Mouse (Mus musculus) lung, postnatal 0 days (tissue): ENCODE data around the gene Hsp90ab1. TPM values are rescaled to one million over a fixed set of nuclear protein-coding genes. Genes with fewer than 3 reads are reported as not detected.

Experiments used
- ATAC-seq: fragments of 200-750 bp; cut with Nextera tagmentation; 2 replicates; pipeline ENCODE4 v1.8.0; 2017; ENCODE audit warnings: moderate library complexity
- DNase-seq: peaks from one replicate; pipeline ENCODE4 v3.0.0-alpha.2; 2016; ENCODE audit warnings: low spot score
- H3K27ac ChIP-seq: fragments of 300-500 bp; sonication (generic); 2 replicates; pipeline ENCODE4 v1.5.1; 2014; ENCODE audit warnings: antibody characterized with exemption, mild to moderate bottlenecking, low read length, mixed read lengths
- H3K27me3 ChIP-seq: fragments of 300-500 bp; sonication (generic); replicated peaks from 2 replicates; pipeline ENCODE4 v1.6.1; 2014; ENCODE audit warnings: low read length, mixed read lengths; ENCODE audit not compliant: insufficient read depth
- H3K36me3 ChIP-seq: fragments of 300-500 bp; sonication (generic); 2 replicates; pipeline ENCODE4 v1.6.1; 2014; ENCODE audit warnings: low read length, mixed read lengths; ENCODE audit not compliant: insufficient read depth
- H3K4me1 ChIP-seq: fragments of 300-500 bp; sonication (generic); 2 replicates; pipeline ENCODE4 v1.6.1; 2014; ENCODE audit warnings: antibody characterized with exemption, low read depth, low read length, mixed read lengths; ENCODE audit not compliant: insufficient read depth
- H3K4me2 ChIP-seq: fragments of 300-500 bp; sonication (generic); replicated peaks from 2 replicates; pipeline ENCODE4 v1.6.1; 2014; ENCODE audit warnings: low read depth, mild to moderate bottlenecking, low read length, moderate library complexity, mixed read lengths
- H3K4me3 ChIP-seq: fragments of 300-500 bp; sonication (generic); 2 replicates; pipeline ENCODE4 v1.5.1; 2014; ENCODE audit warnings: low read depth, low read length
- H3K9ac ChIP-seq: fragments of 300-500 bp; sonication (generic); replicated peaks from 2 replicates; pipeline ENCODE4 v1.6.1; 2014; ENCODE audit warnings: low read depth, mild to moderate bottlenecking
- H3K9me3 ChIP-seq: fragments of 300-500 bp; sonication (generic); 2 replicates; pipeline ENCODE4 v1.6.1; 2016; ENCODE audit warnings: low read length, mixed read lengths
- CTCF ChIP-seq: IDR thresholded peaks from 2 replicates; pipeline ENCODE4 v1.5.1; 2016; ENCODE audit warnings: antibody characterized with exemption, mild to moderate bottlenecking
- EP300 ChIP-seq: IDR thresholded peaks from 2 replicates; pipeline ENCODE4 v1.6.1; 2016; ENCODE audit warnings: antibody characterized with exemption, mild to moderate bottlenecking, control low read depth
- WGBS: fragments of 180-500 bp; shearing (Covaris S2); extraction: QIAGEN DNeasy Blood & Tissue Kit; methylation state at CpG from one replicate; pipeline ENCODE4 v1.1.7; 2014; 5-methylcytosine and 5-hydroxymethylcytosine counted together
- polyA plus RNA-seq: library from polyadenylated mRNA; unstranded; fragments of >200 nt; fragmentation: Nextera tagmentation; extraction: Ambion mirVana; gene quantifications from 2 replicates; pipeline ENCODE4 v1.2.1, GENCODE M21; 2015

Hsp90ab1 gene
- polyA plus RNA-seq, 1 experiment from 2014 or later = 607 TPM

DNA sequence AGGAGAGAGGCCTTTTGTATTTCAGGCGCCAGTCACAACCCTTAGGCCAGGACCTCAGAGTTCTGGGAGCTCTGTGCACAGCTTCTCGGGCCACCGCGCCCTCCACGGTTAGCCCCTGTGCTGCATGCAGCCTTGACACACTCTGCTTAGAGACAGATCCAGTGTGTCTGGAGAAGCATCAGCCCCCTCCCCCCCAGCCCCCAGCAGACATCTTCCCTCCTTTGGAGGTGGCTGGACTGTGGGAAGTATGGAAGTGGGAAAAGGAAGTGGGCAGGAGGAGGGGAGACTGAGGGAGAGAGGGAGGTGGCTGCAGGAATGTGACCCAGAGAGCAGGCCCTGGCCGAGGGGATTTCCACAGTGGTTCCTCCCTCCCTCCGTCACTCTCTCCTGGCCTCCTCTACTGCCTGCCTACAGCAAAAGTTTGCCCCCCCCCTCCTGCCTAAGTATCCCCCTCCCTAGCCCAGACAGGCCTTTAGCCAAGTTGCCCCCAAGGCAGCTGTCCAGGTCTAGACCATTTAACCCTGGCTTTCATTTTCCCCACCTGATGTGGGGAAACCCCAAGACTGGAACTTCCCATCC lies 15.7 kb downstream of the Hsp90ab1 start:
- Histone ChIP-seq H3K9ac (no peak overlapping the region), H3K4me1 (peaks cover 9% of the 10 kb centered on the region), H3K27me3 (no peaks in the 10 kb centered on the region), H3K4me2 (no peak overlapping the region; the same call in 1 of the 2 replicates), H3K27ac (no peak overlapping the region), H3K4me3 (no peak overlapping the region), H3K9me3 (no peaks in the 10 kb centered on the region), H3K36me3 (no peaks in the 10 kb centered on the region)
- 58% methylated on average over 6 of the region's 7 CpGs for WGBS
- ATAC-seq (no peak), DNase-seq (no peak)
- TF ChIP-seq CTCF = no peak
- TF ChIP-seq EP300 = no peak

DNA sequence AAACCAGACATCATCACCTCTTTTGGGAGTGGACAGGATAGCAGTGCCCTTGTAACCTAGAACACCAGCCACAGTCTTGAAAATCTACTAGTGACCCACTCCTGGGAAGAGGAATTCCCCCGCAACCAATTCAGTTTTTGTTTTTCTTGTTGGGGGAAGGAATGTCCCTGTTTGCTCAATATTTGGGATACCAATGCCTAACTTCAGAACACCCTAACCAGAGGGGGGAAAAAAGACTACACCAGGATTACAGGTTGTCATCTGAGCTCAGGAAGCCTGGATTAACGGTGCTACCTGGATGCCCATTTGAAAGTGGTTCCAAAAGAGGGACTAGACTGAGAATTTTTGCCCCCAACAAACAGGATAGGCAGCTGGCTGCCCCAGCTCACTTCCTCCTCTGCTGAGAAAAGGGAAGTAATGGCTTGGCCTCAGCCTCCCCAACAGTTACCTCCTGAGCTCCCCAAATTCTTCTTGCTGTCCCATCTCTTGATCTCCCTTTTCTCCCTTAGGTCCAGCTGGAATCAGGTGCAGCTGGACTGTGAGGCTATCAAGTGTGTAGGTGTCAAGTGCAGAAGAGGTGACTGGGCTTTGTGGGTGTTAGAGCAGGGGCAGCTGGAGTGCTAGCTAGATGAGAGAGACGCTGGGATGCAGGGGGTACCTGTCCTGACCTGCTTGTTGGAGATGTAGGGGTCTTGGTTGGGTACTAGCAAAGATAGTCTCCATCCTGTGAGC lies 16.4 kb downstream of the Hsp90ab1 start:
- peak overlapping the region; percentile 51; the same call in 1 of the 2 replicates for H3K4me3 ChIP-seq
- H3K27ac ChIP-seq = no peak overlapping the region
- H3K9ac ChIP-seq = no peak overlapping the region
- no peak for DNase-seq
- 68% methylated on average over 3 of the region's 3 CpGs for WGBS
- TF ChIP-seq EP300 = no peak
- TF ChIP-seq CTCF = no peak
- H3K9me3 ChIP-seq = no peaks in the 10 kb centered on the region
- ATAC-seq = no peak
- peaks cover 9% of the 10 kb centered on the region for H3K4me1 ChIP-seq
- no peaks in the 10 kb centered on the region for H3K36me3 ChIP-seq
- H3K27me3 ChIP-seq = no peaks in the 10 kb centered on the region
- peak overlapping the region; percentile 96 for H3K4me2 ChIP-seq

DNA sequence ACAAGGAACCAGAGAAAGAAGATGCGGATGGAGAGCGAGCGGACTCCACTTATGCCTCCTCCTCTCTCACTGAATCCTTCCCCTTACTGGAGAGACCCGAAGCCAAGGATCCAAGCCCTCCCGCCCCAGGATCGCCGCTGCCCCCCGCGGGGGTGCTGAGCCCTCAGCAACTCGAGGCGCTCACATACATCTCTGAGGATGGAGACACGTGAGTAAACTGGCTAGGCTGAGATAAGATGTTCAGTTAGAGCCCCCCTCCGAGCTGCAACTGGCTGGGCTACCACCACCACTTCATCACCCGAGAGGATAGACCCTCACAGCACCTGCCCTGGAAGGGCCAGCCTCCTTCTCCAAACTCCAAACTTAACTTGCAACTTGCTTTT lies 17.0 kb downstream of the Hsp90ab1 start:
- TF ChIP-seq CTCF (no peak), EP300 (no peak)
- H3K36me3 ChIP-seq = no peaks in the 10 kb centered on the region
- 0 out of 2 replicates have a peak, but pooled peaks cover 3% of the 10 kb centered on the region for H3K27me3 ChIP-seq
- H3K9ac ChIP-seq = peak overlapping the region; percentile 50
- under 1% methylated on average over 14 of the region's 14 CpGs for WGBS
- peak overlapping the region; percentile 96 for H3K4me2 ChIP-seq
- peak overlapping the region; percentile 51 for H3K4me3 ChIP-seq
- no peak for DNase-seq
- H3K4me1 ChIP-seq = peaks cover 9% of the 10 kb centered on the region
- H3K9me3 ChIP-seq = no peaks in the 10 kb centered on the region
- H3K27ac ChIP-seq = no peak overlapping the region
- ATAC-seq = no peak

DNA sequence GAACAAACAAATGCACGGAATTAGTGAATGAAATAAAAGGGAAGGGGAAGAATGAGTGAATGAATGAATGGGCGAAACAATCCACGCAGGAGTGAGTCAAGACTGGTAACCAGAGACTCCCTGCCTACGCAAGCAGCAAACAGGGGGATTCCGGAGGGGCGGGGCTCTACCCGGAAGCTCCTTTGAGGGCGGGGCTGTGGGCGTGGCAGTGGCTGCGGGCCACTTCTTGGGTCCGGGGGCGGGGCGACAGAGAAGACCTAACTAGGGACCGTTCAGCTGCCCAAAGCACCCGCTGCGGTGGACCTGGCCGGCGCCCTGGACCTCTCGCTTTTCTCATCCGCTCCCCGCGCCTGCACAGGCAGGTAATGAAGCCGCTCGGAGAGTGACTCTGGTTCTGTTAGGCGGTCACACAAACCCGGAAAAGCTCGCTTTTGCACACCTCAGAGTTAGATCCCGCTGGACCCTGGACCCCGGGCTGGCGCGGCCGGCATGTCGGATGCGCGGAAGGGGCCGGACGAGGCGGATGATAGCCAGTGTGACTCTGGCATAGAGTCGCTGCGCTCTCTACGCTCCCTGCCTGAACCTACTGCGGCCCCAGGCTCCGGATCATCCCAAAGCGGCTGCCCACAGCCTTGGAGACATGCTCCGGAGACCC lies 17.5 kb downstream of the Hsp90ab1 start, which contains the start of gene Nfkbie:
TSS of gene Nfkbie (plus strand) at position 252 of the 655 bp plus-strand sequence.
- H3K4me1 ChIP-seq = peaks cover 9% of the 10 kb centered on the region
- ATAC-seq (peak; percentile 90), DNase-seq (peak; percentile 96)
- no peaks in the 10 kb centered on the region for H3K36me3 ChIP-seq
- H3K4me3 ChIP-seq = peak within 1 kb of the TSS; percentile 51
- peak within 1 kb of the TSS; percentile 96 for H3K4me2 ChIP-seq
- 2% methylated on average over 43 of the region's 45 CpGs for WGBS
- H3K27me3 ChIP-seq = 0 out of 2 replicates have a peak, but pooled peaks cover 8% of the 10 kb centered on the region
- no peak within 1 kb of the TSS for H3K27ac ChIP-seq
- peak within 1 kb of the TSS; percentile 50 for H3K9ac ChIP-seq
- no peaks in the 10 kb centered on the region for H3K9me3 ChIP-seq
- TF ChIP-seq CTCF (no peak), EP300 (no peak)

DNA sequence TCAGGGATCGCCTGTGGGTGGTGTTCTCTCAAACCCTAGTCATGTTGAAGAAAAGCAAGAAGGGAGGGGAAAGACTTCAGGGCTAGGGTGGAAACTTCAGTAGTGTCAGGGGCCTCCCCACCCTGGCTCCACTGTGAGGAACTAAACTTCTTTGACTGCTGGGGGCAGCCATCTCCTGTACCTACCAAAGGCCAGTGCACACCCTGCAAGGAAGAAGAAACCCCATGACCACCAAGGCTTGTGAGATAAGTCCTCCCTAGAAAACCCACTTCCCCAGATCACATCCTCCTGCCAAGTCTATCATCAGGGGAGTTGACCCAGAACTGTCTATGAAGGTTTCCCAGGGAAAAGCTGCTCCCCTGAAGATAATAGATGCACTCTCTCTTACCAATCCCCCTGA lies 18.7 kb downstream of the Hsp90ab1 start:
- WGBS = 35% methylated on average over 1 of the region's 1 CpGs
- Histone ChIP-seq H3K4me2 (no peak overlapping the region), H3K36me3 (no peaks in the 10 kb centered on the region), H3K27ac (no peak overlapping the region), H3K4me3 (no peak overlapping the region), H3K9ac (no peak overlapping the region), H3K27me3 (peaks cover 9% of the 10 kb centered on the region; the same call in 1 of the 2 replicates), H3K4me1 (peaks cover 9% of the 10 kb centered on the region), H3K9me3 (no peaks in the 10 kb centered on the region)
- DNase-seq (no peak), ATAC-seq (no peak)
- no peak for TF ChIP-seq CTCF
- no peak for TF ChIP-seq EP300

DNA sequence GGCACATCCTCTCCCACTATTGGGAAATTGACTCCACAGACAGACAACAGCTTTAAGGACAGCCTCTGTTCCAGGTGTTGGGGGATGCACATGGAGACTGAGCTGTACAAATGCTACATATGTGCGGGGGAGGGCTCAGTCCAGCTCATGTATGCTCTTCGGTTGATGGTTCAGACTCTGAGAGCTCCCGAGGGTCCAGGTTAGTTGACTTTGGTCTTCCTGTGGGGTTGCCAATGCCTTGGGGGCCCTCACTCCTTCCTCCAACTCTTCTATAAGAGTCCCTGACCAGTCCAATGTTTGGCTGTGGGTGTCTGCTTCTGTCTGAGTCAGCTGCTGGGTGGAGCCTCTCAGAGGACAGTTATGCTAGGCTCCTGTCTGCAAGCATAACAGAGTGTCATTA lies 20.0 kb downstream of the Hsp90ab1 start:
- Histone ChIP-seq H3K27me3 (peaks cover 18% of the 10 kb centered on the region), H3K36me3 (no peaks in the 10 kb centered on the region), H3K4me3 (no peak overlapping the region), H3K9ac (no peak overlapping the region), H3K4me1 (peaks cover 9% of the 10 kb centered on the region), H3K27ac (no peak overlapping the region), H3K9me3 (no peaks in the 10 kb centered on the region), H3K4me2 (no peak overlapping the region)
- TF ChIP-seq EP300 (no peak), CTCF (no peak)
- 79% methylated on average over 3 of the region's 3 CpGs for WGBS
- ATAC-seq (no peak), DNase-seq (no peak)
